Mouse (Mus musculus) frontal cortex, adult 2 months (tissue): ENCODE results near the gene Fsd1l. TPM values are rescaled to one million over a fixed set of nuclear protein-coding genes. Genes with fewer than 3 reads are reported as not detected.

Experiments
- DNase-seq, 2 experiments: peaks; one replicate each; pipeline ENCODE4 v3.0.0; 2022; ENCODE audit warnings: low spot score in 1 of 2; ENCODE audit errors: extremely low spot score in 1 of 2
- polyA plus RNA-seq: library from polyadenylated mRNA; depleted of rRNA; stranded (reverse); fragments of >200 nt; gene quantifications from 2 replicates; pipeline ENCODE4 v1.2.3, GENCODE M21; 2012; rRNA removed

Gene Fsd1l
- polyA plus RNA-seq = 12.0 and 12.9 TPM in 2 replicates

DNA sequence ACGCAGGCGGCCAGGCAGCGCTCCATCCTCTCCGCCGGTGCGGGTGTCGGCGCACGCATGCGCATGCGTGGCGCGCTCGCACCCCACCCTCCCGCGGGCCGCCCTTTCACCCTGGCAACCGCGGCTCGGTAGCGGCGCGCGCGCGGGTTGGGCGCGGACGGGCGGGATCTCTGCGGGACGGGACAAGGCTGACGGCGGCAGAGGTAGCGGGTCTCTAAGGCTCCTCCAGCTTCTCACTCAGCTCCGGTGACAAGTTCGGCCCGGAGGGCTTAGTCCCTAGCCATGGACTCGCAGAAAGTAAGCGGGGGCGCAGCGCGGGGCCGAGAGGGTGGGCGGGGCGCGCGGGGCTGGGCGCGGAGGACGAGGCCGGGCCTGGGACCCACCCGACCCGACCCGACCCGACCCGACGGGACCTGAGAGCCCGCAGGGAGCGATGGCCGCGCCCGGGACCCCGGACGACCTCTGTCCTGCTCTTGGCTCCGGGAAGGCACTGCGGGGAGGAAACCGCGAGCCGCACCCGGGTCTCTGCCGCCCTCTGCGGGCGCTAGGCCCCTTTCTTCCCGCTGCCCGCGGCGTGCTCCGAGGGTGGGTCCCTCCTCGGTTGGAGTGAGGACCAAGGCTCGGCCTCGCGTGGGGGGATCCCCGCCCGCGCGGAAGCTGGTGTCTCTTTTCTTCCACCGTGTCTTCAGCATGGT is at the start of gene Fsd1l:
Gene Fsd1l (plus strand): TSS at position 156 of the 695 bp plus-strand sequence.
- DNase-seq = peak; percentile 46 to 82

DNA sequence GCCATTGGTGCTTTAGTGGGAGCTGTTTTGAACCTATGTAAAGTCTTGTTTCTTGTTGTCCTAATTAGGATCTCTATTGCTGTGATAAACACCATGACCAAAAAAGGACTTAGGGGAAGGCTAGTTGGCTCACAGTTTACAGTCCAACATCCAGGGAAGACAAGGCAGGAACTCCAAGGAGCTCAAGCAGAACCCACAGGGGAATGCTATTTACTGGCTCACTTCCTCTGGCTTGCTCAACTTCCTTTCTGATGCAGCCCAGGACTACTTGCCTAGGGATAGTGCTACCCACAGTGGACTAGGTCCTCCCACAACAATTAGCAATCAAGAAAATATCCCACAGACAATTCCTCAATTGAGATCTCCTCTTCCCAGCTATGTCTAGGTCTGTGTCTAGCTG is 43.6 kb upstream of the Fsd1l start:
- DNase-seq = no peak

DNA sequence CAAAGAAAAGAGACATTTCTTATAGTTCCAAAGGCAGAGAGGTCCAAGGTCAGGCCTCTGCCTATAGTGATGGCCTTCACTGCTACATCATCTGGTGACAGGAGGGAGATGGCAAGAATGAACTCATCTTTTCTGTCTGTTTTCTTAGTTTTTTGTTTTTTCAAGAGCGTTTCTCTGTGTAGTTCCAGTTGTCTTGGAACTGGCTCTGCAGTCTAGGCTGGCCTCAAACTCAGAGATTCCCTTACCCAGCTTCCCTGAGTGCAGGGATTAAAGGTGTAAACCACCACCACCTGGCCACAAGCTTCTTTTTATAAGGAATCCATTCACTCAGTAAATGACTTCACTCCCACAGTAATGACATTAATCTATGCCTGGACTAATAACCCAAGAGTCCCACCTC is 42.3 kb upstream of the Fsd1l start:
- DNase-seq = no peak

DNA sequence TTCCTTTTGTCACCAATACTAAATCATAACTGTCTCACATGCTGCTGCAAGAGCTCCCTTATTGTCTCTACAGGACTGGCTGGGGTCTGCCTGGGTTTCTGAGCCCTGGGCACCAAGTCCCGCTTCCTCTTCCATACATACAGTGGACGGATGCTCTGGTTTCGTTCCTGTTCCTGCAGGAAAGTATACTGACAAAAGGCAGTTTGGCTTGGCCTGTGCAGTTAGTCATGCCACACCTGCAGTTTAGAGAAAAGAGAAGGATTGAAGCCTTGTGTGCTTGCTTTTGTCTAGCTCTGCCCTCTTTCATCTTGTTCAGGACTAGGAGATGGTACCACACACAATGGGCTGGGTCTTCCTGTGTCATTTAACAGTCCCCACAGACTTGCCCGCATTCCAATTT is 41.8 kb upstream of the Fsd1l start:
- no peak for DNase-seq

DNA sequence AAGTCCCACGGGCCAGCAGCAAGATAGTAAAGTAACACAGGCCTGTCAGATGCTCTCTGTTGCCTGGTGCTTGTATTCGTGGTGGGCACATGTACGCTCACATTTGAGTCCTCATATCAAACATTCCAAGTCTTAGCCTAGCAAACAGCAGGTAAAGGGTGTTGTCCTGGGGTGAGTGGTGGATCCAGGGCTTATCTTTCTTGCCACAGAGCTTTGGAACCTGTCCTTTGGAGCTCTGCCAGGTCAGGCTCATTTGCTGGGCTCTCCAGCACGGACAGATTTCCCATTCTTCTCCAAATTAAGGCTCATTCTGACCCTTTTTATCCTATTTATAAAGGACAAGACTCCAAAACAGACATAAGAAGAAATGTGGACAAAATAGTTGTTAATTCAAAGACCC is 41.1 kb upstream of the Fsd1l start:
- no peak for DNase-seq

DNA sequence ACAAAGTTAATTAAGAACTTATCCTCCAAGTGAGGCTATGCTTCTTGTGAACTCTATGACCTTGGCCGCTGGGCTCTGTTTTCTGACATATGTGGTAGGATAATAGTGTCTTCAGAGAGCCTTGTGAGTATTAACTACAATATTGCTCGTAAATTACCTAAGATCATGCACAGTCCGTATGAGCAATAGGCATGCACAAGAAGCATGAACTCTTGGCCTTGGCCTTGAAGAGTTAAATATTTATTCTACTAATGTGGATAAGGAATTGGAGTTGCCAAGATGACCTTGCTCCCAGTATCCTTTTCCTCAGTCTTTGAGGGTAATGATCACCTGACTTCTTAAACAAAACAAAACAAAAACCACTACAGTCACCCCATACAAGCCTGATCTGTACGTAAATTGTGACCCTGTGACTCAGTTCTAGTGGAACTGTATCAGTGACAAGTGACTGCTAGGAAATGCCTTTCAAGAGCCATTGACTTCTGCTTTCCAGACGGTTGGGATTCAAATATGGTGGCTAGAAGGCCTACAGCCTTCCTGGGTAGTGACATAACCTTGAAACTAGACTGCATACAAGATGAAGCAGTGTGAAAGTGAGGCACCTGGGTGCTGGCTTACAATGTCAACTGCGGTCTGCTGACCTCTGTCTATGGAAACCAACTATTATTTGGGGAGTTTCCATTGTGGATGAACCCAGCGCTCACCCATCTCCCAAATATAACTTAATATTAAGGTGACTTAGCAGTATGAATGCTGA is 40.4 kb upstream of the Fsd1l start:
- DNase-seq = no peak

DNA sequence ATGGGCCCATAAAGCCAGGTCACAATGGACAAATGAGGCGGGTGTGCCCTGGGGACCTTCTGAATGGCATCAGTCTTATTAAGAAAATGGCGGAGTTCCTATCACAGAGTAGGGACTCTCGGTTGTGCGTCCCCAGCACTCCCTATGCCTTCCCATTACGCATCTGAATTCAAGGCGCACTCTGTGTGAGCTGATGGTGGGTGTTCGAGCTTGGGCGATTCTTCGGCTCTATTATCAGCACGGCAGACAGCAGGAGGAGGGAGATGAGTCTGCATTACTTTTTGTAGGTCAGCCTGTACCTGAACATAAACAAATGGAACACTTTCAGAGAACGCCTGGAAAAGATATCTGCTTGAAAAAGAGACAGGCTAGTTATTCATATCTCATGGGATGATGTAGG is 39.7 kb upstream of the Fsd1l start:
- peak in 1 of 2 experiments; percentile 14 for DNase-seq

DNA sequence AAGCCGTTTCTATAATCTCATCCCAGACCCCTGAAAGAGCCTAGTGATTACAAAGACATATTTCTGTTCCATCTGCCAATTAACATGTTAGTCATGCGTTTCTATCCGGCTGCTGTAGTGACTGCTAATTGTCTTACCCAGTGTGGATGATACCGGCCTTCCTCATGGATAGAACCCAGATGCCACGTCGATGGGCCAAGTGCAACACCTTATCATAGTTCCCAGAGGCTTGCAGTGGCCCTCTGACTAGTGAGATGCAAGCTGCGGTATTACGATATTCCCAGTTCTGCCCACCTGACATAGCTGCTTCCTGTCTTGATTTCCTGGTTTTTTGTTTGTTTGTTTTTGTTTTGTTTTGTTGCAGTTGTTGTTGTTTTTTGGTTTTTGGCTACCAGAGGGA is 39.3 kb upstream of the Fsd1l start:
- DNase-seq = no peak

DNA sequence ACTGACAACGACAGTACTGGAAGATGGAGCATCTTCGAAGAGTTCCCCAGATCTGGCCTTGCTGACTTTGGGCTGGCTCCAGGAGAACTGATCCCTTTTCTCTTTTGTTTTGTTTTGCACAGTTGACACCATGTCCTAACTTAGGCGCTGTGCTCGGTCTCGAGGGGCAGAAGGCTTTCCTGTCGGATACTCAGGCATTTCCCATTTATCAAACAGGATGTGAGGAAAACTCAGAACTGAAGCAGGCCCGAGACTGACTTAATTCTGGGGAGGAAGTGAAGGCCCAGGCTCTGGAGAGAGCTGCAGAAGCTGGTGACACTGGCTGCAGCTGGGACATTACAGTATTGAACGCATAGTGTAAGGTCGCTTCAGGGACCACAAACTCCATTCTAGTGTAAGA is 38.9 kb upstream of the Fsd1l start:
- DNase-seq = no peak

DNA sequence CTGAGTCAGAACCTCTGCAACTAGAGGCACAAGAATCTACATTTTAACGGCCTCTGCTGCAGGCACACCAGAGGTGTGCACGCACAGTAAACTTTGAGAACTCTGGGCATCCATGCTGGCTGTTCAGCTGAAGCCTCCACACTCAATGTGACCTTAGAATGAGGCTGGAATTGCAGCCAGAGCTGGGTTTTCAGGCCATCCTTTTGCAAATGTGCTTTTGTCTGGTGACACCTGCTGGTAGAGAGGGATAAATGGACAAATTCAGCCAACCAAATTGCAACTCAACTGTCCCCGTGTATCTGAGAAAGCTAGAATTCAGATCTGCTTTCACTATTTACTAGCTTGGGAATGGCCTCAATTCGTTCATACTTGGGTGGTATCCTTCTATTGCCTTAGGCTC is 37.1 kb upstream of the Fsd1l start:
- peak; percentile 38 to 83 for DNase-seq

DNA sequence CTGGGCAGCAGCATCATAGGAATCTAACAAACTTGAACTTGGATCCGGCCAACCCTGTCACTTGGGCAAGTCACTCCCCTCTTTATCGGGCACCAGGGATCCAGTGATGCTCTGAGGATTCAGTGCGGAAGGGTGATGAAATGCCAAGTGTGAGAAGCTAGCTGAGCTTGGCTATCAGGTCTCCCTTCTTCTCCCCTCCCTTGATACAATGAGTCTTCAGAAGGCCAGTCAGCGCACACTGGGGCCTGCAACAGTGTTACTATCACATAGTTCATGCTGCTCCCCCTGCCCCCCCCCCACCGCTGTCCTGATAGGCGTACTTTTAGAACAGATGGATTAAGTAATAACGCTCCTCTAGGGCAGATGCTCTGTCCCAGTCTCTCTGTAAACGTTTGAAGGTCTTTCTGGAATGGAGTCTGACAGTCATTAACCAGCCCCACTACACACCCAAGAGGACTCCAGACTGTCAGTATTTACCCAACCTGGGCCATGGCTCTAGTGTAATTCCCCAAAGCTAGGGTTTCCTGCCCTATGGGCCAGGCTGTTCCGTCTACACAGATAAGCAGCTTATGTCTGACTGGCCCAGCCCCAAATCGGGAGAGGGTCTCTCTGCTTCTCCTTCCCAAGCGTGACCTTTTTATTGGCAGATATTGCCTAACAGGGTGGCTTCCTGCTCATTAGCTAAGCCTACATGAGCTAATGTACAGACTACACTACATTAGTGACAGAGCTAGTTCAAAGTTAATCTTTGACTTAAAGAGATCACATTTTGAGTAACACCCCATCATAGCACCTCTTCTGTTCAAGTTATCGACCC is 35.8 kb upstream of the Fsd1l start:
- no peak for DNase-seq

DNA sequence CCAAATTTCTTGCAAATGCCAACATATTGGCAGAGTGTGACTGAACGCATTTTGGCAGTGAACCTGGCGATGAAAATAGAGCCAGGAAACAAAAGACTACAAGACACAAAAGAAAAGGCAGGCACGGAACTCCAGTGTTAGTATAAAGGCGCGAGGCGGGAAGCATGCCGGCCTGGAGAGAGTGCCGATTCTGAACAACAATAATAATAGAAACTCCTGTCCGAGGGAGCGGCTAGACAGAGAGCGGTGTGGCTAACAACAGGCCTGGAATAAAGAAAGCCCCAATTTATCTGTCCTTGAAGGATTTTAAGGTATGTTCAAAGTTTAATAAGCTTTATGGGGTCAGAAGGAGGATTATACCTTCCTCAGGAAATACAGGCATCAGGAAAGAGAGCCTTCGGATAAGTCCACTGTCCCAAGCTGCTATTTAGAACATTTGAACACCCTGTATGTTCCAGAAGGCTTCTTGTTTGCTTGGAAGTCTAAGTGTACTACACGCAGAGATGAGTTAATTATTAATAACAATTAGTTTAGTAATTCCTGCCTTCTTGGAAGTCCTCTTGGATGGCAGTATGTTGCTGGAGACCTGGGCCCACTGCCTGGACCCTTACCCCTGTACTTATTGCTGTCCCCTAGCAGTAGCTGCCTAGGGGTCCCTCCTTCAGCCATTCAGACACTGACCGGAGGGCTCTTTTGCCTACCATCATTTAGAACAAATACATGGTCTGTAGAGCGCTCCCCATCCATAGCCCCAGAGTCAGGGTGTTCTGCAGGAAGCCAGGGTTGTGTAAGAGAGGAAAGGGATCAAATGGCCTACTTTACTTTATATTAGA is 35.0 kb upstream of the Fsd1l start:
- no peak for DNase-seq

DNA sequence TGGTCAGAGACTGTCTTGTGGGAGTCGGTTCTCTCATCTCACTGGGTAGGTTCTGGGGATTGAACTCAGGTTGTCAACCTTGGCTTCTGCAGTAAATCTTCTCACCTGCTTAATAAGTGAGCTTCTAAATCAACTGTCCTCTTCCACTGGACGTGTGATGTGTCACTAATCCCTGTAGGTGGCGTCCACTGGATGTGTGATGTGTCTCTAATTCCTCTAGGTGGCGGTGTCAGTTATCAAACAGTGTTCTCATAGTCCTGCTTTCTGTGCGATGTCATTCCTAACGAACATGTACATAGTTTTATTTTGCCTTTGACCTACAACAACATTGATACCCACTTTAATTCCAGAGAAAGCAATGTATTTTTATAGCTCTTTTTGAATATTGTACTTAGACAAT is 30.8 kb upstream of the Fsd1l start:
- peak in 1 of 2 experiments; percentile 33 for DNase-seq

DNA sequence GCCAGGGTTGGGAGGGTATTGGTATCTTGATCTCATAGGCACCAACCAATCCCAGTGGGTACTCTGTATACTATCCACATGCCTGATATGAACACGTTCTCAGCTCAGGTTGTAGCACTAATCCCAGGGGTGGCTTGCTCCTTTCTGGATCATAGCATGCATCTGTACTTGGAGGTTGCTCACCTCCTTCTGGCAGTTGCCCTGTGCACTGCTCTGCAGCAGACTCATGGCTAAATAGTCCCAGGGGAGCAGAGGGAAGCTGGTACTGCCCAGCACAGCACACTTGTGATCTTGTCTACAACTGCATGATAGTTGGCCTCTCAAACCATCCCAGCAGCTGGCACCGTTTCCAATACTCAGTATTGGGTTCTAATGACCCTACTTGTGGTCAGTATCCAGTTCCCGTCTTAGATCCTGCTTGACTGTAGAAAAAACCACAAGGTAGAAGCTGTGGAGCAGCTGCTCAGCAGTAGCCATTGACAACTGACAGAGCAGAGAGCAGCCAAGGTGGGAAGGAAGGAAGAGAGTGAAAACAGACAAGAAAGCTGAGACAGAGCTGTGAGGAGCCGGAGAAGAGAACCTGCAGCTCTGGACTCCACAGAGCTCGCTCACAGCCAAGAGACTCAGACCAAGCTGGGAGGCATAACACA is 16.6 kb upstream of the Fsd1l start:
- DNase-seq = no peak

DNA sequence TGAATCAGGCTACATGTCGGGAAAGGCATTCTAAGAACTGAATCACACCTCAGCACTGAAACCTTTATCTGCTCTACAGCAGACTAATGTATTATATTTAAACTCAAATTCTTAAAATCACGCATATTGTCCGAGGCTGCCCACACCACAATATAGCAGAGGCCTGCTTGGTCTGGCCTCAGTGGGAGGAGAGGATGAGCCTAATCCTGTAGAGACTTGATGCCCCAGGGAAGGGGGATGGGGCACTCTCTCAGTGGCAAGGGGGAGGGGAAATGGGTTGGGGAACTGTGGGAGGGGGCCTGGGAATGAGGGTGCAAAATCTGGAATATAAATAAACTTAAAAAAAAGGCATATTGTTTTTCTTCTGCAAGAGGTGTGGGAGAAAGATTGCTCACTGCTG is 13.3 kb upstream of the Fsd1l start:
- no peak for DNase-seq

DNA sequence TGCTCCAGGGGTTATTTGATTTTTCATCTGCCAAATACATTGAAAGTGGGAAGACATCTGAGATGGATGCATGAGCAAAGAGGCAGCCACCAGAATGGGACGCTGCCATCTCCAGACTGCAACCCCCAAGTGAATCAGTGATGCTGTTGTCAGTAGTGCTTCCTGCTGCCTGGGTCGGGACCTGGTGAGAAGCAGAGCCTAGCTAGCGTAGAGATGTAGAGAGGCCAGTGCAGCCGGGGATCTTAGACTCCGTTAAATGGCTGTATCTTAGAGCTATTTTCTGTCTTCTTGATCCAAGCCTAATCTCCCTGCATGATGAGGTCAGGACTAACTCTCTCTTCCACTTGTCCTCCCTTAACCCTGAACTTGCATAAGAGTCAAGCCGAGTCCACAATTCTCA is 11.2 kb upstream of the Fsd1l start:
- DNase-seq = no peak

DNA sequence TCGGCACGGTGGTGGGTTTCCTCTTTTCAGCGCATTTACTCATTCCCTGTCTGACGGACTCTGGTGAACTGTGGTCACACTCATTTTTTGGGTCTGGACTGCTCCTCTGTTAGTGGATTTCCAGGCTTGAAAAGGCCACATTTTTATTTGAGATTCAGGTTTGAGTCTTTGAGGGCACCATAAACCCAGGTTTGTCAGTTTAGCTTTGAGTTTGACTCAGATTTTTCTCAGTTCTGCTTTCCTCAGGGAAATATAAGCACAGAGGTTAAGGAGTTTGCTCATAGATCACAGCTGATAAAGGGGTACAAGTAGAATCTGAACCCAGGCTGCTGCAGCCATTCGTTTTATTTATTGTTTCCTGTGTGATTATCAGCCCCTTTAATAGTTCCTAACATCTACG is 10.2 kb upstream of the Fsd1l start:
- no peak for DNase-seq

DNA sequence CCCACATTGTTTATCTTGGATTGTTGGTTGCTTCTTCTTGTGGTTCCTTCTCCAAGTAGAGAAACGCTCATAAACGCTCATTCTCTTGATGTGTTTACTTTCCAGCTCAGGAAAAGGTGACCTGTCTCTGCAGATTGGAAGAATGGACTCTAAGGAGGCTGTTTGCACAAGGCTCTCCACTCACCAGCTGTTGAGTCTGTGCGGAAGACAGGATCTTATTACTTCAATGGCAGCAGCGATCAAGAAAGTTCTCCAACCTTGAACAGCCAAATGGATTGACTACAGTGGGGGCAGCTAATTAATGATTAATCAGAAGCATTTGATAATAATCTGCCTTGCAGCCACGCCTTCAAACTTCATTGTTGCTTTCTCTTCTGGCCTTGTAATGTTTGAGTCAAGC is 9.8 kb upstream of the Fsd1l start:
- no peak for DNase-seq

DNA sequence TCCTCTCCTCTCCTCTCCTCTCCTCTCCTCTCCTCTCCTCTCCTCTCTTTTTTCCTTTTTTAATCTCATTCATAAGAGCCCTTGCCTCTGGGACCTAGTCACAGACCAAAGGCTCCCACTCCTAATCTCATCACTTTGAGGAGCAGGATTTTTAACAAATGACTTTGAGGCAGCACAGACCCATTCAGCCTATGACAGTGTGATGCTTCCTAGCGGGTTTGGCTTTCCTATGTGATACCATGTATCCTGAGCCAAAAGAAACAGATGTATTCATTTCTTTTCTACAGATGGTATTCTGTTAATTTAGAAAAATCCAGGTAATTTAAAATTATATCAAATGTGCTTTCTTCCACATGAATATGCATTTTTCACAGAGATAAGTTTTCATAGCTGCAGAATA is 7.6 kb upstream of the Fsd1l start:
- no peak for DNase-seq

DNA sequence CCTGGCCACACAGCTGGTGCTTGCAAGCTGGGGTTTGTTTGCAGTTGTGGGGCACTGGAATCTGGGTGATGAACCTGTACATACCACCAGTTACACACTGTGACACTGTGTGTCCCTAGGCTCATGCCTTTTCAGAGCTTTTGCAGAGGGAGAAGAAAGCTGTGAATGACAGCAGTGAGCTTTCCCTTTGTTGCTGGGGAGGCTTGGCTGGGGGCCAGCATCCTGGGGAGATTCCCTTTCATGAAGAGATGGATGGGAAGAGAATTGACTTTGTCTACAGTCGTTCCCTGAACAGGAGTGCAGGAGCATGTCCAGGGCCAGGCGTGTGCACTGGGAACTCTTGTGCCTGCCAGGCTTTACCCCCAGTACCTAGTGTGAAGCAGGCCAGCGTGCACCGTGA is 6.5 kb upstream of the Fsd1l start:
- DNase-seq = no peak
